Mouse (Mus musculus) induced T-regulatory cell, adult 2 months (primary cell): Measurements from ENCODE around the gene S100a7a.

ENCODE experiments used
- DNase-seq: peaks from one replicate; pipeline ENCODE4 v3.0.0-alpha.2; 2012; ENCODE audit warnings: low read depth

S100a7a gene

GRCm38 (mm10) chr3:90653717-90654116 is at the start of gene S100a7a:
Gene S100a7a (plus strand): TSS chr3:90654017.
- no peak for DNase-seq

DNA sequence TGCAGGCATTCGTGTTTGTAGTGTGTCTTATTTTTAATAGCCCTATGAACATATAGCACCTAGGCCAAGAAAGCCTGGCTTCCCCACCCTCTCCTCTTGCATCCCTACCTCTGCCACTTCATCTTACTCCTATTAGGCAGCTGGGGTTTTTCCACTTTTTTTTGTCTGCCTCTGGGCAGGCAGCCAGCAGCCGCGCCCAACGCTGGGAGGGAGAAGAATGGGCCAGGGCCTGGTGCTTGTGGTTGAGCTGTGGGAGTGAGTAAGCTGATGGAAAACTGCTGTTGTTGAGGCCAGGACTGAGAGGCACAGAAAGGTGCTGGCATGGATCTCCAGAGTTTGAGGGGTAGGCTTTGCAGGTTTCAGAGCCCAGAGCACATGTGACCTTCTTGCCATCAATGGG is 49.4 kb upstream of the S100a7a start:
- peak; percentile 49 for DNase-seq

- peak; percentile 63 for DNase-seq
Measured at GRCm38 (mm10) chr3:90605049-90605448, 48.8 kb upstream of the S100a7a start.

DNA sequence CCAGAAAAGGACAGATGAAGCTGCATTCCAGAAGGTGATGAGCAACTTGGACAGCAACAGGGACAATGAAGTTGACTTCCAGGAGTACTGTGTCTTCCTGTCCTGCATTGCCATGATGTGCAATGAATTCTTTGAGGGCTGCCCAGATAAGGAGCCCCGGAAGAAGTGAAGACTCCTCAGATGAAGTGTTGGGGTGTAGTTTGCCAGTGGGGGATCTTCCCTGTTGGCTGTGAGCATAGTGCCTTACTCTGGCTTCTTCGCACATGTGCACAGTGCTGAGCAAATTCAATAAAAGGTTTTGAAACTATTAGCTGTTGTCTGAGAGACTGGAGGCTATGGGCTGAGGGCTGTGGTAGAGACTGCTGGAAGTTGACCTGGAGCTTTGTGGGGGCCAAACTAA is 48.1 kb upstream of the S100a7a start:
- DNase-seq, result no peak

DNA sequence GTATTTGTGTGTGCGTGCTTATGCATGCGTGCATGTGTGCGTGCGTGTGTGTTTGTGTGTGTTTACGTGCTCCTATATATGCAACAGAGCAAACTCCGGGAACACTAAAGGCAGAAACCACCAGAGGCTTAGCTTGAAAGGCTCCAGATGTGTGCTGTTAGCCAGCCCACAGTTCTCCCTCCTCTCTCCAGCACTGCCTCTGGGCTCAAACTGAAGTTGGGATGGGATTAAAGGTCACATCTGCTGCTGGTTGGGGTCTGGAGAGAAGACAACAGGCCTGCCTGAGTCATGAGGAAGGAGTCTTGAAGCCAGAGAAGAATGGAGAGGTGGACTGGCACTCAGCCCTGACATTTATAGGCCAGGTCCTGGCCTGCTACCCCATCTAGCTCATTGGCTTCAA is 47.6 kb upstream of the S100a7a start:
- no peak for DNase-seq

GRCm38 (mm10) chr3:90607361-90607760 is 46.5 kb upstream of the S100a7a start:
- no peak for DNase-seq

- DNase-seq, result no peak
Measured at GRCm38 (mm10) chr3:90608223-90608622, 45.6 kb upstream of the S100a7a start, which contains the start of gene S100a5. Gene S100a5 (plus strand): TSS chr3:90608523.

GRCm38 (mm10) chr3:90609102-90609501 is 44.7 kb upstream of the S100a7a start:
- no peak for DNase-seq

- DNase-seq, result no peak
Measured at GRCm38 (mm10) chr3:90611494-90611893, 42.3 kb upstream of the S100a7a start.

GRCm38 (mm10) chr3:90612061-90612460 is 41.8 kb upstream of the S100a7a start:
- DNase-seq, result peak; percentile 72

DNA sequence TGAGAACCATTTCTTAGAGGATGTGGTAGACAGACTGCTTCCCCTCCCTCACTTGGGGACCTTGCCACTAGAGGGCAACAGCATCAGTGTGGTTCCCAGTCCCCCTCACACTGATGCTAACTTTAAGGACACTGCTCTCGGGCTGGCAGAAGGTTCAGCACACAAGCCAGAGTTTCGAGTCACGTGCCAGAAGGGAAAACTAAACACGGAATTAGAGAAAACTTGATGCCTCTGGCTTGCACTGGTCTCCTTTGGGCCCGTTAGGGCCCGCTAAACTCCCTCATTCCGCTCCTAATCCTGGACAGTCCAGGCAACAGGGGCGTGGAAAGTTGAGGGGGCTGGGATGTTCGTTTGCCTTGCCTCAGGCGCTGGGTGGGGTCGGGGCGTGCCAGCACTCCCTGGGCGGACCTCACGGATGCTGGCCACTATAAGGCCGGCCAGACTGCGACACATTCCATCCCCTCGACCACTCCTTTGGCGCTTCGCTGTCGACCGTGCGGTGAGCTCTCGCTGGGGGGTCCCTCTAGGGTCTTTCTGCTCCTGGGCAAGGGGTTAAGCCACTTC is 41.0 kb upstream of the S100a7a start, which contains the start of gene S100a6:
Gene S100a6, plus strand, starts transcription at position 155 of the 564 bp plus-strand sequence.
- peak; percentile 93 for DNase-seq

DNA sequence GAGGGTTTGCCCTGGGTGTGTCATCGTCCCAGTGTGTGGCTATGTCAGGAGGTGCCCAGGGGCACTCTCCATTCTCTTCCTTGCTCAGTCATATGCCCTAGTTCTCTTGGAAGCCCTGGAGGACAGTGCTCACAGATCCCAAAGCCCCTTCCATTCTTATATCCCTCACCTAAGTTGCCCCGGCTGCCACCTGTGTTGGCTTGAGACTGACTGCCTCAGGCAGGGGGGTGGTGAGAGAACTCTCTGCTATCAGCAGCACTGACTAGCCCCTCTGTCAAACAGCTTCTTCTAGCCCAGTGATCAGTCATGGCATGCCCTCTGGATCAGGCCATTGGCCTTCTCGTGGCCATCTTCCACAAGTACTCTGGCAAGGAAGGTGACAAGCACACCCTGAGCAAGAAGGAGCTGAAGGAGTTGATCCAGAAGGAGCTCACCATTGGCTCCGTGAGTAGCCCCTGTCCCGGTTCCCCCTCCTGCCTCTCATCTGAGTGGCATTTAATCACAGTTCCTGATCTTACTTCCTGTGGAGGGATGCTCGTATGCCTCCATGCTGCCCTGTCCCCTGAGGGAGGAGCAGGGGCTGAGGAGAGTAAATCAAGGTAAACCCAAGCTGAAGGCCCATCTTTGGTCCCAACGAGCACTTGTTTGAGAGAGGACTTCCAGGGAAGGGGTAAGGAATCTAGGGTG is 40.2 kb upstream of the S100a7a start:
- peak; percentile 53 for DNase-seq

- DNase-seq, result no peak
Measured at GRCm38 (mm10) chr3:90614148-90614530, 39.7 kb upstream of the S100a7a start.

GRCm38 (mm10) chr3:90614611-90615251 is 39.1 kb upstream of the S100a7a start:
- DNase-seq, result no peak

DNA sequence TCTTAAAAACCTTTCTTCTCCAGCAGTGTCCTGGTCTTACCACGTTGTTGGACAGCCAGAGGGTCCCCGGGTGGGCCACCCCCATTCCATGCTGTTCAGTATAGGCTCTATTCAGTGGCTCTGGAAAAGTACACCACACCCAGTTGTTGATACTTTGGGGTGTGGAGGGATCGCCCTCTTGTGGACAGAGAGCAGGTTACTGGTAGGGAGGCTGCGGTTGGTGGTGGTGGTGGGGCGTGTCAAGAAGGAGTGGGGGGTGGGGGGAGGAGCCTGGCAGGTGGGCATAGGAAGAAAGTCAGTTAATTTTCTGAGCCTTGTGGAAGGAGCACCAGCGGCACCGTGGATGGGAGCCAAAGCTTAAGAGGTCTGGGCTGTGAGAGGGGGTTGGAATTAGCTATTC is 38.4 kb upstream of the S100a7a start:
- peak; percentile 93 for DNase-seq

- DNase-seq, result no peak
Measured at GRCm38 (mm10) chr3:90615911-90616310, 37.9 kb upstream of the S100a7a start.

- DNase-seq, result peak; percentile 67
Measured at GRCm38 (mm10) chr3:90617586-90617985, 36.2 kb upstream of the S100a7a start.

- DNase-seq, result no peak
Measured at GRCm38 (mm10) chr3:90621552-90621951, 32.3 kb upstream of the S100a7a start.

GRCm38 (mm10) chr3:90623435-90624071 is 30.3 kb upstream of the S100a7a start:
- DNase-seq, result peak; percentile 65

DNA sequence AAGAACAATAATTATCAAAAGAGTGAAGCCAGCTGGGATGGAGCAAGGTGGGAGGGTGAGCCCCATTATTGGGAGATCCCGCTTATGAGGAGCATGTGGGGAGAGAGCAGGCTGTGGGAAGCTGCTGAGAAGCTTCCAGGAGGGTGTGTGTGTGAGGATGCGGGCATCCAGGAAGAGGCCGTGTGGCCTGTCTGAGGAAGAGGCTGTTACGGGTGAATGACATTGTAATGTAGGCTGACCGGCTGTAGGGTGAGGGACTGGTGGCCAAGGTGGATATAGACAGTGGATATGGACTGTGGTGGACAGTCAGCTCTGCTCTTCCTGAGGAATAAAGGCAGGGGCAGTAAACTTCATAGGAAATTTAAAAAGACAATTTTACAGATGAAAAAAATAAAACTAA is 28.3 kb upstream of the S100a7a start:
- DNase-seq, result no peak

- no peak for DNase-seq
Measured at GRCm38 (mm10) chr3:90626266-90627021, 27.4 kb upstream of the S100a7a start.

GRCm38 (mm10) chr3:90627366-90627765 is 26.5 kb upstream of the S100a7a start:
- no peak for DNase-seq
